Comparison of ENCODE assay signal across 24 mouse cellular contexts in genomic region chr17:31556253-31556652, GRCm38 (mm10). TPM values are rescaled to one million over a fixed set of nuclear protein-coding genes. Genes with fewer than 3 reads are reported as not detected.
DNase-seq lines count a peak whose midpoint lies in the region; ATAC-seq and TF ChIP-seq lines count a peak whose summit lies in the region.
"Had no signal": no experiment of that assay in that cellular context is flagged by ENCODE, and none has a peak within 500 bp of the region (broad histone marks: within the 10 kb centered on the region; RNA-seq: fewer than 3 reads in every experiment).

No protein-coding gene starts in this region.

- H3K4me2 ChIP-seq in hindbrain, embryonic 15.5 days: no peak overlapping the region
- no peak overlapping the region for H3K4me2 ChIP-seq in hindbrain, embryonic 11.5 days (replicated peaks; ENCODE audit: low read depth, low read length)
- no peak overlapping the region for H3K4me2 ChIP-seq in intestine, embryonic 16.5 days (ENCODE audit: low read depth, low read length)
- H3K4me2 ChIP-seq: embryonic facial prominence, embryonic 12.5 days; limb, embryonic 12.5 days; liver, embryonic 15.5 days; lung, embryonic 14.5 days; neural tube, embryonic 12.5 days had no signal

- no peaks in the 10 kb centered on the region for H3K27me3 ChIP-seq in hindbrain, embryonic 15.5 days
- H3K27me3 ChIP-seq in hindbrain, embryonic 11.5 days (ENCODE audit: control insufficient read depth, insufficient read depth, low read length): no peaks in the 10 kb centered on the region
- H3K27me3 ChIP-seq in MEL (ENCODE audit: control insufficient read depth in 1 of 2, insufficient read depth in 2 of 2, low read length in 2 of 2): no peaks in the 10 kb centered on the region
- H3K27me3 ChIP-seq in intestine, embryonic 16.5 days (replicated peaks; ENCODE audit: control insufficient read depth, insufficient read depth, low read length): no peaks in the 10 kb centered on the region
- H3K27me3 ChIP-seq: embryonic facial prominence, embryonic 12.5 days; limb, embryonic 12.5 days; liver, embryonic 15.5 days; neural tube, embryonic 12.5 days had no signal

- TF ChIP-seq CTCF in gastrocnemius, adult 2 months (IDR thresholded peaks at IDR 0.05): no peak
- no peak for TF ChIP-seq CTCF in MEL (IDR thresholded peaks at IDR 0.05 in 2 of 3, conservative IDR thresholded peaks at IDR 0.05 in 1 of 3; ENCODE audit: control insufficient read depth in 1 of 3, insufficient read depth in 1 of 3, low read depth in 2 of 3, low read length in 3 of 3, poor library complexity in 1 of 3, severe bottlenecking in 1 of 3)

- ATAC-seq in hindbrain, embryonic 15.5 days (ENCODE audit: low FRiP score, low read depth): no peak
- ATAC-seq in hindbrain, embryonic 11.5 days (ENCODE audit: low FRiP score): no peak
- ATAC-seq in intestine, embryonic 16.5 days: no peak

- H3K79me2 ChIP-seq in MEL (ENCODE audit: control insufficient read depth, insufficient read depth, low read length, poor library complexity): peaks cover 16% of the 10 kb centered on the region

- no peak for TF ChIP-seq EP300 in MEL (IDR thresholded peaks at IDR 0.05; ENCODE audit: low read depth in 1 of 2, low read length in 2 of 2)

- H3K9me3 ChIP-seq in hindbrain, embryonic 15.5 days: no peaks in the 10 kb centered on the region
- H3K9me3 ChIP-seq in hindbrain, embryonic 11.5 days (ENCODE audit: control insufficient read depth, low read length): no peaks in the 10 kb centered on the region
- no peaks in the 10 kb centered on the region for H3K9me3 ChIP-seq in MEL (replicated peaks; ENCODE audit: insufficient read depth, low read length)
- H3K9me3 ChIP-seq in intestine, embryonic 16.5 days (ENCODE audit: control insufficient read depth, low read length): no peaks in the 10 kb centered on the region
- H3K9me3 ChIP-seq: embryonic facial prominence, embryonic 12.5 days; limb, embryonic 12.5 days; liver, embryonic 15.5 days; neural tube, embryonic 12.5 days had no signal

- no peak for DNase-seq in gastrocnemius, adult 2 months
- DNase-seq in gastrocnemius, postnatal 4 days (ENCODE audit: low spot score in 2 of 2): no peak
- no peak for DNase-seq in hindbrain, embryonic 11.5 days (ENCODE audit: low spot score)
- no peak for DNase-seq in MEL (ENCODE audit: low read depth, low spot score)
- DNase-seq in layer of hippocampus, postnatal 14 days (ENCODE audit: low spot score in 2 of 2): no peak
- DNase-seq: adrenal gland, postnatal 14 days; cerebellum, adult 11 months; cerebellum, adult 9-10 months; cerebellum, postnatal 36 days; heart, postnatal 36 days; kidney, adult 8-10 months; kidney, postnatal 14 days; layer of hippocampus, adult 9-11 months; lung, embryonic 14.5 days; lung, postnatal 14 days; midbrain, embryonic 14.5 days; thymus, postnatal 4 days had no signal

- no peak overlapping the region for H3K4me3 ChIP-seq in gastrocnemius, adult 2 months
- no peak overlapping the region for H3K4me3 ChIP-seq in hindbrain, embryonic 15.5 days
- H3K4me3 ChIP-seq in hindbrain, embryonic 11.5 days (ENCODE audit: low read depth, low read length): no peak overlapping the region
- H3K4me3 ChIP-seq in MEL (ENCODE audit: control insufficient read depth in 1 of 2, insufficient read depth in 1 of 2, low read depth in 2 of 2, low read length in 2 of 2): no peak overlapping the region
- H3K4me3 ChIP-seq in intestine, embryonic 16.5 days (ENCODE audit: low read length): no peak overlapping the region
- H3K4me3 ChIP-seq: embryonic facial prominence, embryonic 12.5 days; left cerebral cortex, adult 2 months; limb, embryonic 12.5 days; liver, embryonic 15.5 days; neural tube, embryonic 12.5 days had no signal

- no peak overlapping the region for H3K9ac ChIP-seq in hindbrain, embryonic 15.5 days
- no peak overlapping the region for H3K9ac ChIP-seq in hindbrain, embryonic 11.5 days (ENCODE audit: low read depth, low read length)
- H3K9ac ChIP-seq in MEL (ENCODE audit: control insufficient read depth, low read depth, low read length, poor library complexity, severe bottlenecking): no peak overlapping the region
- no peak overlapping the region for H3K9ac ChIP-seq in intestine, embryonic 16.5 days (ENCODE audit: low read depth, low read length)
- H3K9ac ChIP-seq: embryonic facial prominence, embryonic 12.5 days; limb, embryonic 12.5 days; liver, embryonic 15.5 days; lung, embryonic 14.5 days; neural tube, embryonic 12.5 days had no signal

- intact Hi-C loops in gastrocnemius, adult 2 months (cut with DNase I): no loop called here

- peak overlapping the region; percentile 5; the same call in 1 of the 2 replicates for H3K27ac ChIP-seq in gastrocnemius, adult 2 months
- H3K27ac ChIP-seq in hindbrain, embryonic 15.5 days (replicated peaks): 0 out of 2 replicates have a peak overlapping the region, but pooled peaks have one; percentile 22
- H3K27ac ChIP-seq in hindbrain, embryonic 11.5 days (ENCODE audit: low read depth, low read length): no peak overlapping the region
- no peak overlapping the region for H3K27ac ChIP-seq in MEL (ENCODE audit: control insufficient read depth, low read depth, low read length)
- H3K27ac ChIP-seq in intestine, embryonic 16.5 days (ENCODE audit: low read length): peak overlapping the region; percentile 4; the same call in 1 of the 2 replicates
- H3K27ac ChIP-seq: left cerebral cortex, adult 2 months; liver, embryonic 15.5 days; neural tube, embryonic 12.5 days had no signal

- 73% methylated on average over 4 of the region's 4 CpGs for WGBS in hindbrain, embryonic 15.5 days
- WGBS in hindbrain, embryonic 11.5 days: 85% methylated on average over 4 of the region's 4 CpGs
- 58% methylated on average over 4 of the region's 4 CpGs for WGBS in intestine, embryonic 16.5 days

- TF ChIP-seq POLR2A in MEL (IDR thresholded peaks at IDR 0.05; ENCODE audit: control insufficient read depth in 1 of 2, insufficient read depth in 1 of 2, low read depth in 1 of 2, low read length in 2 of 2, poor library complexity in 1 of 2): no peak

- H3K36me3 ChIP-seq in hindbrain, embryonic 15.5 days: no peaks in the 10 kb centered on the region
- H3K36me3 ChIP-seq in hindbrain, embryonic 11.5 days (ENCODE audit: control insufficient read depth, insufficient read depth, low read length): no peaks in the 10 kb centered on the region
- peaks cover 0 to 9% of the 10 kb centered on the region in 2 experiments; a peak in 1 of 4 replicates for H3K36me3 ChIP-seq in MEL (ENCODE audit: control insufficient read depth in 1 of 2, insufficient read depth in 2 of 2, low read length in 2 of 2)
- no peaks in the 10 kb centered on the region for H3K36me3 ChIP-seq in intestine, embryonic 16.5 days (ENCODE audit: control insufficient read depth, insufficient read depth, low read length)
- H3K36me3 ChIP-seq: embryonic facial prominence, embryonic 12.5 days; limb, embryonic 12.5 days; liver, embryonic 15.5 days; neural tube, embryonic 12.5 days had no signal

- TF ChIP-seq RAD21 in MEL (IDR thresholded peaks at IDR 0.05; ENCODE audit: low read depth, low read length): no peak

- peaks cover 14% of the 10 kb centered on the region for H3K4me1 ChIP-seq in hindbrain, embryonic 15.5 days (replicated peaks)
- no peaks in the 10 kb centered on the region for H3K4me1 ChIP-seq in hindbrain, embryonic 11.5 days (replicated peaks; ENCODE audit: control insufficient read depth, insufficient read depth, low read length)
- H3K4me1 ChIP-seq in MEL (ENCODE audit: control insufficient read depth in 1 of 2, insufficient read depth in 2 of 2, low read length in 2 of 2): peaks cover 0 to 14% of the 10 kb centered on the region in 2 experiments; a peak in 3 of 4 replicates
- peaks cover 14% of the 10 kb centered on the region for H3K4me1 ChIP-seq in intestine, embryonic 16.5 days (ENCODE audit: control insufficient read depth, insufficient read depth, low read length)

TF ChIP-seq in MEL, 35 proteins besides CTCF, POLR2A, EP300 and RAD21:
- 0 out of 2 replicates have a peak, but pooled peaks have one; percentile 7 for TF ChIP-seq TAL1 (IDR thresholded peaks at IDR 0.05; ENCODE audit: low read length)
- TF ChIP-seq HCFC1 (IDR thresholded peaks at IDR 0.05; ENCODE audit: low read depth, low read length): no peak

RNA-seq across cellular contexts. Expression of gene Pknox1, which starts 8.3 kb away (rescaled TPM):
- 1 to 10 TPM; 7.0 to 7.1 TPM for total RNA-seq in gastrocnemius, adult 2 months (2021)
- total RNA-seq in gastrocnemius, postnatal 4 days (2021): 10 to 100 TPM; 22.5 to 28.9 TPM
- 33.9 and 36.7 TPM in 2 replicates for polyA plus RNA-seq in hindbrain, embryonic 15.5 days (2015; fragmentation: Nextera tagmentation; extraction: Ambion mirVana)
- polyA plus RNA-seq in hindbrain, embryonic 11.5 days (2014; fragmentation: Nextera tagmentation; extraction: Ambion mirVana): 29.0 and 36.1 TPM in 2 replicates
- 13.2 and 16.1 TPM in 2 replicates for total RNA-seq in MEL (2012; rRNA removed)
- polyA plus RNA-seq in MEL (2012; ENCODE audit: insufficient read depth in 1 of 2, insufficient read length in 2 of 2, low read depth in 1 of 2, low replicate concordance in 2 of 2, missing spikeins in 1 of 2): 10 to 100 TPM; 13.6 to 34.1 TPM
- polyA plus RNA-seq in intestine, embryonic 16.5 days (2015; fragmentation: Nextera tagmentation; extraction: Ambion mirVana): 25.7 and 27.4 TPM in 2 replicates
- 10 to 100 TPM; 15.3 to 18.9 TPM for total RNA-seq in layer of hippocampus, postnatal 14 days (2021)

RNA-seq across cellular contexts. Expression of gene Ndufv3, which starts 36.3 kb away (rescaled TPM):
- total RNA-seq in gastrocnemius, adult 2 months (2021): 100 to 1,000 TPM; 451 to 524 TPM
- 100 to 1,000 TPM; 385 to 388 TPM for total RNA-seq in gastrocnemius, postnatal 4 days (2021)
- polyA plus RNA-seq in hindbrain, embryonic 15.5 days (2015; fragmentation: Nextera tagmentation; extraction: Ambion mirVana): 445 and 471 TPM in 2 replicates
- polyA plus RNA-seq in hindbrain, embryonic 11.5 days (2014; fragmentation: Nextera tagmentation; extraction: Ambion mirVana): 253 TPM in 2 replicates
- 189 and 198 TPM in 2 replicates for total RNA-seq in MEL (2012; rRNA removed)
- 1,000 to 10,000 TPM in 1 of 2 experiments, 100 to 1,000 TPM in 1; 158 to 1,046 TPM for polyA plus RNA-seq in MEL (2012; ENCODE audit: insufficient read depth in 1 of 2, insufficient read length in 2 of 2, low read depth in 1 of 2, low replicate concordance in 2 of 2, missing spikeins in 1 of 2)
- polyA plus RNA-seq in intestine, embryonic 16.5 days (2015; fragmentation: Nextera tagmentation; extraction: Ambion mirVana): 467 and 488 TPM in 2 replicates
- 100 to 1,000 TPM; 319 to 320 TPM for total RNA-seq in layer of hippocampus, postnatal 14 days (2021)

RNA-seq across cellular contexts. Expression of gene Wdr4, which starts 36.5 kb away (rescaled TPM):
- 1 to 10 TPM; 4.3 to 7.7 TPM for total RNA-seq in gastrocnemius, adult 2 months (2021)
- total RNA-seq in gastrocnemius, postnatal 4 days (2021): 10 to 100 TPM; 14.2 TPM
- polyA plus RNA-seq in hindbrain, embryonic 15.5 days (2015; fragmentation: Nextera tagmentation; extraction: Ambion mirVana): 37.2 and 38.1 TPM in 2 replicates
- polyA plus RNA-seq in hindbrain, embryonic 11.5 days (2014; fragmentation: Nextera tagmentation; extraction: Ambion mirVana): 33.4 and 34.0 TPM in 2 replicates
- 104 and 118 TPM in 2 replicates for total RNA-seq in MEL (2012; rRNA removed)
- polyA plus RNA-seq in MEL (2012; ENCODE audit: insufficient read depth in 1 of 2, insufficient read length in 2 of 2, low read depth in 1 of 2, low replicate concordance in 2 of 2, missing spikeins in 1 of 2): 100 to 1,000 TPM in 1 of 2 experiments, not detected in 1; 109 TPM
- polyA plus RNA-seq in intestine, embryonic 16.5 days (2015; fragmentation: Nextera tagmentation; extraction: Ambion mirVana): 39.5 and 42.3 TPM in 2 replicates
- 10 to 100 TPM; 24.7 to 29.8 TPM for total RNA-seq in layer of hippocampus, postnatal 14 days (2021)

Comparison
In these comparisons a context has a peak if more than half of its experiments do, and no peak if none do; other contexts are left out.
1. H3K27ac ChIP-seq: peak in gastrocnemius, adult 2 months (single experiment), hindbrain, embryonic 15.5 days (single experiment) and intestine, embryonic 16.5 days (single experiment); none in hindbrain, embryonic 11.5 days (single experiment) and MEL (single experiment).